Comparison of ENCODE assay signal across 24 mouse cellular contexts in the genomic region with DNA sequence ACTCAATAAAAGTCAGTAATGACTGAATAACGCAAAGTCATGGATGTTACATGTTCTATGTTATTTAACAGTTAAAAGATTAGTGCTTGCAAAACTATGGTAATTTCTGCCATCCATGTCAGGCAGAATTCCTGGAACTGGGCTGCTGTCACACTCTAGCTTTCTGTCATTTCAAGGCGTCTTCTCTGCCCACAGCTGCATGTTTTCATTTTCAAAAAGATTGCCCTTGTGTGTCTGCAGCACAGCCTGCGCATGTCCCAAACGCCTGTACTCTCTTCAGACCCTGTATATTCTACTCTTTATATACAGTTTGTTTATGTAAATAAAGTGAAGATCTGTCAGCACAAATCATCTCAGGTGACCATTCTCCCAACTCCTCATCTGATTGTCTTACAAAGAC.
"Had no signal": no experiment of that assay in that cellular context is flagged by ENCODE, and none has a peak within 500 bp of the region (broad histone marks: within the 10 kb centered on the region; RNA-seq: fewer than 3 reads in every experiment).

No protein-coding gene starts in this region.

- H3K36me3 ChIP-seq: heart, embryonic 10.5 days; heart, embryonic 12.5 days; hindbrain, embryonic 10.5 days; hindbrain, embryonic 12.5 days; intestine, embryonic 15.5 days; limb, embryonic 10.5 days had no signal

- H3K27ac ChIP-seq: gastrocnemius, adult 2 months; heart, embryonic 10.5 days; hindbrain, embryonic 10.5 days; hindbrain, embryonic 12.5 days; hindbrain, embryonic 14.5 days; intestine, embryonic 15.5 days; layer of hippocampus, adult 2 months; left cerebral cortex, adult 2 months; limb, embryonic 10.5 days; limb, embryonic 12.5 days had no signal

- DNase-seq: gastrocnemius, adult 2 months; gastrocnemius, postnatal 10 days; gastrocnemius, postnatal 25 days; heart, adult 18-20 months; heart, postnatal 10 days; heart, postnatal 4 days; kidney, adult 18-20 months; kidney, adult 8-10 months; kidney, postnatal 10 days; kidney, postnatal 25 days; kidney, postnatal 4 days had no signal

- ATAC-seq: hindbrain, embryonic 16.5 days; inflammation-experienced regulatory T-cells, adult 6 months; intestine, embryonic 15.5 days; intestine, postnatal 0 days had no signal

- H3K9me3 ChIP-seq: heart, embryonic 10.5 days; heart, embryonic 12.5 days; hindbrain, embryonic 10.5 days; hindbrain, embryonic 12.5 days; intestine, embryonic 15.5 days; limb, embryonic 10.5 days; limb, embryonic 12.5 days had no signal

- H3K4me3 ChIP-seq: gastrocnemius, adult 2 months; heart, embryonic 10.5 days; heart, embryonic 12.5 days; hindbrain, embryonic 10.5 days; hindbrain, embryonic 12.5 days; intestine, embryonic 15.5 days; layer of hippocampus, adult 2 months; left cerebral cortex, adult 2 months; limb, embryonic 10.5 days; limb, embryonic 12.5 days had no signal

- H3K4me1 ChIP-seq: heart, embryonic 10.5 days; heart, embryonic 12.5 days; hindbrain, embryonic 10.5 days; hindbrain, embryonic 12.5 days; intestine, embryonic 15.5 days; limb, embryonic 10.5 days; limb, embryonic 12.5 days had no signal

- H3K27me3 ChIP-seq: heart, embryonic 12.5 days; hindbrain, embryonic 12.5 days; intestine, embryonic 15.5 days; limb, embryonic 12.5 days had no signal

- H3K9ac ChIP-seq: heart, embryonic 12.5 days; hindbrain, embryonic 12.5 days; hindbrain, embryonic 14.5 days; intestine, embryonic 15.5 days; limb, embryonic 12.5 days had no signal

- H3K4me2 ChIP-seq: heart, embryonic 12.5 days; hindbrain, embryonic 12.5 days; hindbrain, embryonic 14.5 days; intestine, embryonic 15.5 days; limb, embryonic 12.5 days had no signal
